Mouse (Mus musculus) spleen, adult 2 months (tissue): ENCODE results near the gene I830077J02Rik. TPM values are rescaled to one million over a fixed set of nuclear protein-coding genes. Genes with fewer than 3 reads are reported as not detected.
A peak's percentile ranks its signal among the peaks of the same experiment; 100 is the strongest.

Experiments used
- DNase-seq, 2 experiments: peaks; one replicate each; pipeline versions ENCODE4 v3.0.0 to v3.0.0-alpha.2; 2012 to 2021; ENCODE audit warnings: low spot score in 2 of 2, low read depth in 1 of 2
- H3K27ac ChIP-seq: fragments of 200-500 bp; 2 replicates; pipeline ENCODE4 v1.5.1; 2012; ENCODE audit warnings: low read length, inconsistent platforms; ENCODE audit not compliant: insufficient read depth
- H3K27me3 ChIP-seq: fragments of 200-500 bp; 2 replicates; pipeline ENCODE4 v1.6.1; 2012; ENCODE audit warnings: mild to moderate bottlenecking, moderate library complexity, low read length, inconsistent platforms; ENCODE audit not compliant: control insufficient read depth, insufficient read depth
- H3K36me3 ChIP-seq: fragments of 200-500 bp; 2 replicates; pipeline ENCODE4 v1.6.1; 2012; ENCODE audit warnings: mild to moderate bottlenecking, low read length, inconsistent platforms; ENCODE audit not compliant: control insufficient read depth, insufficient read depth
- H3K4me1 ChIP-seq: fragments of 200-500 bp; 2 replicates; pipeline ENCODE4 v1.6.1; 2011; ENCODE audit warnings: inconsistent platforms; ENCODE audit not compliant: control insufficient read depth, insufficient read depth, insufficient read length
- H3K4me3 ChIP-seq: fragments of 200-500 bp; 2 replicates; pipeline ENCODE4 v1.5.1; 2011; ENCODE audit warnings: mild to moderate bottlenecking, inconsistent platforms; ENCODE audit not compliant: insufficient read depth, insufficient read length; ENCODE audit errors: extremely low read depth
- CTCF ChIP-seq: fragments of 200-500 bp; IDR thresholded peaks from 2 replicates; pipeline ENCODE4 v1.5.1; 2011; ENCODE audit warnings: mild to moderate bottlenecking, inconsistent platforms; ENCODE audit not compliant: insufficient read depth, insufficient read length, insufficient replicate concordance; ENCODE audit errors: extremely low read depth
- POLR2A ChIP-seq: fragments of 200-500 bp; IDR thresholded peaks from 2 replicates; pipeline ENCODE4 v1.6.1; 2011; ENCODE audit warnings: low read depth, low read length, inconsistent platforms
- WGBS: fragments of 180-500 bp; shearing (Covaris S2); methylation state at CpG from one replicate; pipeline ENCODE4 v1.1.7; 2018; 5-methylcytosine and 5-hydroxymethylcytosine counted together
- polyA plus RNA-seq: library from polyadenylated mRNA; depleted of rRNA; stranded (reverse); fragments of >200 nt; gene quantifications from 2 replicates; pipeline ENCODE4 v1.2.3, GENCODE M21; 2012

Gene I830077J02Rik
- polyA plus RNA-seq, 1 experiment = 18.8 TPM

DNA sequence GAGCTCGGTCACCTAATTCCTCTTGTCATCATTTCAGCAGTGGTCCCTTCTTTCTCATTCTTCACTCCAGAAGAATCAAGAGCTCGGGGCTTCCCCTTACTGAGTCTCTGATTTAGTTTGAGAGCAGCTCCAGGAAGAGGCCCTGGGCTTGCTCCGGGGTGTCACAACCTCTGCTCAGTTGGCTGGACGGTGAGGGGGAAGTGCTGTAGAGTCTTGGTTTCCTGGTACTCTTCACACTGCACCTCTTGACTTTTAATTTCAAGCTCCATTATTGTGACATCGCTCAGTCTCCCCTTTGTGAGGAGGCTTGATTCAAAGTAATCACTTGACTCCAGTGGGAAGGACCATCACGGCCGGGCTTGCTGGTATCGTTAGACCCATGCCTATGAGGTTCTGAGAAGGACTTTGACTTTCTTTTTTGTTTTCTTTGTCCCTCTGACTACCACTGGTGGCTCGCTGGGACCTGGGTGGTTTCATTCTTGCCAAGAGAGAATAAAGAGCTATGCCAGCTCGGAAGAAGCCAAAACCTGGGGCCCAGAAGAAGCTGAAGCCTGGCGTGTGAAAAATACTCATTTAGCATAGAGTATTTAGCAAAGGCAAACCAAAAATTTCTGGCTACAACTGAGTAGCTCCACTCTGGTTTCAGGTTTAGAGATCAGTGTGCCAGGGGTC lies 21.8 kb downstream of the I830077J02Rik start:
- peak in 1 of 2 experiments; percentile 56 for DNase-seq
- Histone ChIP-seq H3K27ac (peak overlapping the region; percentile 71), H3K4me3 (peak overlapping the region; percentile 19; the same call in 1 of the 2 replicates), H3K27me3 (no peaks in the 10 kb centered on the region), H3K4me1 (peaks cover 11% of the 10 kb centered on the region), H3K36me3 (no peaks in the 10 kb centered on the region)
- WGBS = 12% methylated on average over 11 of the region's 11 CpGs
- TF ChIP-seq CTCF (no peak), POLR2A (no peak)

DNA sequence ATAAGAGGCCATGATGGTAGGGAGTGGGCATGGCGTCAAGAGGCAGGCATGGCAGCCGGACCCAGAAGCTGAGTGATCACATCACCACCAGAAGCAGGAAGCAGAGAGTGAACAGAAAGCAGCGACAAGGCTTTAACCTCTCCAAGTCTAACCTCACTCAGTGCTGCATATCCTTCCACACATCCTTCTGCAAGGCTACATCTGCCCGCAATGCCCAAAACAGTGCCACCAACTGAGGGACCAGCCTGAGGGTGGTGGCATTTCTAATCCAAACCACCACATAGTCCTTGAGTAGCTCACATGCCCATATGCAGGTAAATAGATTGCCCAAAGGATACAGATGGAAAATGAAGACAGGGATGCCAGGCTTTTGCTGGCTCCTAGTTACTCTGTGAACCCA lies 23.5 kb downstream of the I830077J02Rik start:
- peaks cover 11% of the 10 kb centered on the region for H3K4me1 ChIP-seq
- TF ChIP-seq CTCF (no peak), POLR2A (no peak)
- H3K4me3 ChIP-seq = no peak overlapping the region
- no peak for DNase-seq
- H3K27ac ChIP-seq = no peak overlapping the region
- no peaks in the 10 kb centered on the region for H3K27me3 ChIP-seq
- no peaks in the 10 kb centered on the region for H3K36me3 ChIP-seq
- WGBS = 77% methylated on average over 4 of the region's 4 CpGs

DNA sequence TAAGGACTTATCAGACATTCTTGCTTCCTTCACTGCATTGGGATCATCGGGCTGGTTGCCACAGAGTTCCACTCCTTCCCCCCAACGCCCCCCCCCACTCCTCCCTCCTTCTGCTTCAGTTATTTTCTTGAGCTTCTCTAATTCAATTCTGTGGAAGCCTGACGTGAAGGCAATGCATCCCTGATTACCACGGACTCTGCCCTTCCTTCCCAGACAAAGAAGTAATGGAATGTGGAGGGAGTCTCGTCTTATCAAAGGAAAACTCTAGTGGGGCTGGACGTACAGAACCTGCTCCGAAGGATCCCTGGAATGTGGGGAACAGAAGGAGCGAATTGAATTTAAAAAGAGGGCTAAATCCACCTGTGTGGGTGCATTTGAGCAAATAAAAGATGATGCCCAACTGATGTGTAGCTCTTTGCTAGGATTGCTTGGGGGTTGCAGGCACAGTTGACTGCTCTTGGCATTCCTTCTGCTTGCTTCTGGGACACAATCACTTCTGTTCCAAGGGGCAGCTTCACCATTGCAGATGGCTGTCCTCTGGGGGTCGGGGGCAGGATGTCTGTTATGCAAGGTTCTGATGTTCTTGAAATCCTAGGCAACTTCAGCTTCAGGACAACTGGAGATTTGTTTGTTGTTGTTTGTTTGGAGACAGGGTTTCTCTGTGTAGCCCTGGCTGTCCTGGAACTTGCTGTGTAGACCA lies 24.4 kb downstream of the I830077J02Rik start:
- H3K36me3 ChIP-seq = no peaks in the 10 kb centered on the region
- TF ChIP-seq CTCF = no peak
- no peak for TF ChIP-seq POLR2A

DNA sequence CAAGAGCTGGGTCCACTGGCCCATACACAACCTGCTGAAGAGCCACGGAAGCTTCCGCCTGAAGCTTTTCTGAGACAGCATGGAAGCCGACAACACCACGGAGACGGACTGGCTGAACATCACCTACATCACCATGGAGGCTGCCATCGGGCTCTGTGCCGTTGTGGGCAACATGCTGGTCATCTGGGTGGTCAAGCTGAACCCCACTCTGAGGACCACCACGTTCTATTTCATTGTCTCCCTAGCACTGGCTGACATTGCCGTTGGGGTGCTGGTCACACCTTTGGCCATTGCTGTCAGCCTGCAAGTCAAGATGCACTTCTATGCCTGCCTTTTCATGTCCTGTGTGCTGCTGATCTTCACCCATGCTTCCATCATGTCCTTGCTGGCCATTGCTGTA lies 27.7 kb downstream of the I830077J02Rik start:
- peaks cover 5% of the 10 kb centered on the region; the same call in 1 of the 2 replicates for H3K4me1 ChIP-seq
- H3K36me3 ChIP-seq = no peaks in the 10 kb centered on the region
- no peak for TF ChIP-seq CTCF
- no peak for TF ChIP-seq POLR2A
- H3K27me3 ChIP-seq = no peaks in the 10 kb centered on the region
- H3K27ac ChIP-seq = no peak overlapping the region
- DNase-seq = no peak
- WGBS = 96% methylated on average over 9 of the region's 9 CpGs
- no peak overlapping the region for H3K4me3 ChIP-seq

More for the DNA sequence above, 24.4 kb downstream of the I830077J02Rik start:
- H3K4me1 ChIP-seq = peaks cover 11% of the 10 kb centered on the region
- H3K27ac ChIP-seq = no peak overlapping the region
- 81% methylated on average over 9 of the region's 9 CpGs for WGBS
- DNase-seq = no peak
- H3K4me3 ChIP-seq = no peak overlapping the region
- no peaks in the 10 kb centered on the region for H3K27me3 ChIP-seq

DNA sequence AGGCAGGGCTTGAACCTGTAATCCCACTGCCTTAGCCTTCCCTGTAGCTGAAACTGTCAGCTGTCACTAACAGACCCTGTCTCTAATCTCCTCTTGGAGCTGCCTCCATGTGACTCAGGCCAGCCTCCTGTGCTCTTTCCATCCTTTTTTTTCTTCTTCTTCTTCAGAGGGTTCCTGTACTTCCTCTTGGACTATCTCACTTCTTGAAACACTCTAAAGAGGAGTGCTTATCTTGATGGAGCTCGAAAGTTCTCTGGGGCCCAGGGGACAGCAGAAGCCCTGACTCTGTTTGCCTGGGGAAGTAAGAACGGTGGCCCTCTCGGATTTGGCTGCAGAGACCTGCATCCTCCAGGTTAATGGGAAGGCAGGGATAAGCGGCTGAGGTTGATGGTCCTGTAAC lies 28.3 kb downstream of the I830077J02Rik start:
- H3K27ac ChIP-seq = no peak overlapping the region
- DNase-seq = no peak
- no peaks in the 10 kb centered on the region for H3K27me3 ChIP-seq
- no peak overlapping the region for H3K4me3 ChIP-seq
- WGBS = 30% methylated on average over 4 of the region's 4 CpGs
- no peaks in the 10 kb centered on the region for H3K36me3 ChIP-seq
- TF ChIP-seq POLR2A (no peak), CTCF (no peak)
- H3K4me1 ChIP-seq = peaks cover 5% of the 10 kb centered on the region; the same call in 1 of the 2 replicates

DNA sequence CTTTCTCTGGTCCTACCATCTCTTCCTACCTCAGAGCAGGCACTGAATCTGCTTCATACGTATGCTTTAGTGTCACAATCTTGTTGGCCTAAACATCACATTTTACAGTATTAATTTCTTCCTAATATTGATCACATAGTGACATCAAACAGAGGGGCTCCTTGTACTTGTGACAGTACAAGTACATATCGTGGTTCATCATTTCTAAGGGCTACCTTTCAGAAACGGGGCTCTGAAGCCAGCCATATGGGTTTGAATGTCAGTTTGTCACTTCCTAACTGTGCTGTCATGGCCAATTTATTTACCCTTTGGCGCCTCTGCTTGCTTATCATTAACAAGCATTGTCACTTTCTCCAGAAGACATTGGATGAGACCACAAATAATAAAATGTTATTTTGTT lies 31.0 kb downstream of the I830077J02Rik start:
- no peak for DNase-seq
- no peaks in the 10 kb centered on the region for H3K27me3 ChIP-seq
- TF ChIP-seq CTCF (no peak), POLR2A (no peak)
- H3K27ac ChIP-seq = no peak overlapping the region
- peaks cover 5% of the 10 kb centered on the region; the same call in 1 of the 2 replicates for H3K4me1 ChIP-seq
- no peaks in the 10 kb centered on the region for H3K36me3 ChIP-seq
- H3K4me3 ChIP-seq = no peak overlapping the region
- 83% methylated on average over 4 of the region's 4 CpGs for WGBS
